Mouse (Mus musculus) hindbrain, embryonic 14.5 days (tissue): Measurements from ENCODE around the gene Sqor. TPM values are rescaled to one million over a fixed set of nuclear protein-coding genes. Genes with fewer than 3 reads are reported as not detected.

ENCODE experiments used
- ATAC-seq: fragments of 200-750 bp; cut with Nextera tagmentation; 2 replicates; pipeline ENCODE4 v1.8.0; 2017; ENCODE audit warnings: moderate number of reproducible peaks, mild to moderate bottlenecking, moderate TSS enrichment, moderate library complexity; ENCODE audit not compliant: low FRiP score
- DNase-seq: peaks from one replicate; pipeline ENCODE4 v3.0.0-alpha.2; 2015; ENCODE audit warnings: low spot score
- H3K27ac ChIP-seq: fragments of 300-500 bp; sonication (generic); 2 replicates; pipeline ENCODE4 v1.5.1; 2014; ENCODE audit warnings: mild to moderate bottlenecking, moderate library complexity
- H3K27me3 ChIP-seq: fragments of 300-500 bp; sonication (generic); 2 replicates; pipeline ENCODE4 v1.6.1; 2014; ENCODE audit warnings: mild to moderate bottlenecking, low read length, mixed read lengths; ENCODE audit not compliant: control insufficient read depth, insufficient read depth
- H3K36me3 ChIP-seq: fragments of 300-500 bp; sonication (generic); replicated peaks from 2 replicates; pipeline ENCODE4 v1.6.1; 2014; ENCODE audit not compliant: control insufficient read depth, insufficient read depth
- H3K4me1 ChIP-seq: fragments of 300-500 bp; sonication (generic); replicated peaks from 2 replicates; pipeline ENCODE4 v1.6.1; 2014; ENCODE audit warnings: antibody characterized with exemption, low read length, mixed read lengths; ENCODE audit not compliant: control insufficient read depth, insufficient read depth
- H3K4me2 ChIP-seq: fragments of 300-500 bp; sonication (generic); replicated peaks from 2 replicates; pipeline ENCODE4 v1.6.1; 2014; ENCODE audit warnings: mild to moderate bottlenecking, moderate library complexity
- H3K4me3 ChIP-seq: fragments of 300-500 bp; sonication (generic); replicated peaks from 2 replicates; pipeline ENCODE4 v1.5.1; 2014; ENCODE audit warnings: mild to moderate bottlenecking, low read length
- H3K9ac ChIP-seq: fragments of 300-500 bp; sonication (generic); 2 replicates; pipeline ENCODE4 v1.6.1; 2014
- H3K9me3 ChIP-seq: fragments of 300-500 bp; sonication (generic); 2 replicates; pipeline ENCODE4 v1.6.1; 2016; ENCODE audit warnings: low read length; ENCODE audit not compliant: control insufficient read depth
- WGBS: fragments of 180-500 bp; shearing (Covaris S2); extraction: QIAGEN DNeasy Blood & Tissue Kit; methylation state at CpG from one replicate; pipeline ENCODE4 v1.1.7; 2014; 5-methylcytosine and 5-hydroxymethylcytosine counted together
- polyA plus RNA-seq: library from polyadenylated mRNA; unstranded; fragments of >200 nt; fragmentation: Nextera tagmentation; extraction: Ambion mirVana; gene quantifications from 2 replicates; pipeline ENCODE4 v1.2.1, GENCODE M21; 2014

Sqor gene
- polyA plus RNA-seq, 1 experiment from 2014 or later = 2.8 TPM

DNA sequence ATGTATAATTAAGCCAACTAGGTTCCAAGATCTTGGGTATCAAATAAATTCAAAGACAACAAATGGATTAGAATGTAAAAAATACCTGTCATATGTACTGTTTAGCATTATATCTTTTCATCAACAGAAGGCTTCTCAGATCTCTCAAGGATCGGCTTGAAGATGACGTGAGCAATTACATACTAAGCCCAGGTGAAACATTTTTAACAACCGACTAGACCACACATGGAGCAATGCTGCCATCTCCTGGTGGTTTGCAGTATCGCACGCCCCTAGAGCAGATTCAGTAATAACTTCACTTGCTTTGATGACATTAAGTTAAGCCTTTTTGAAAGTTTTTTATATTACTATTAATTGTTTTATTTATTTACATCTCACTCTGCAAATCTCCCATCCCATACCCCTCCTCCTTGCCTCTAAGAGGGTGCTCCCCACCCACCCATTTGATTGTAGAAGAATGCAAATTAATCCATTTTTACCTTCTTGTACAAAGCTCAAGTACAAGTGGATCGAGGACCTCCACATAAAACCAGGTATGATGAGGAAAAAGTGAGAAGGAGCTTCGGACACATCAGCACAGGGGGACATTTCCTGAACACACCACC lies 11.2 kb upstream of the Sqor start:
- ATAC-seq (peak; percentile 57; the same call in 1 of the 2 replicates), DNase-seq (peak; percentile 92)
- 18% methylated on average over 7 of the region's 7 CpGs for WGBS
- Histone ChIP-seq H3K4me3 (no peak overlapping the region; the same call in 1 of the 2 replicates), H3K27me3 (no peaks in the 10 kb centered on the region), H3K9me3 (no peaks in the 10 kb centered on the region), H3K27ac (no peak overlapping the region), H3K4me1 (no peaks in the 10 kb centered on the region), H3K9ac (no peak overlapping the region), H3K36me3 (peaks cover 4% of the 10 kb centered on the region; the same call in 1 of the 2 replicates), H3K4me2 (peak overlapping the region; percentile 37)

DNA sequence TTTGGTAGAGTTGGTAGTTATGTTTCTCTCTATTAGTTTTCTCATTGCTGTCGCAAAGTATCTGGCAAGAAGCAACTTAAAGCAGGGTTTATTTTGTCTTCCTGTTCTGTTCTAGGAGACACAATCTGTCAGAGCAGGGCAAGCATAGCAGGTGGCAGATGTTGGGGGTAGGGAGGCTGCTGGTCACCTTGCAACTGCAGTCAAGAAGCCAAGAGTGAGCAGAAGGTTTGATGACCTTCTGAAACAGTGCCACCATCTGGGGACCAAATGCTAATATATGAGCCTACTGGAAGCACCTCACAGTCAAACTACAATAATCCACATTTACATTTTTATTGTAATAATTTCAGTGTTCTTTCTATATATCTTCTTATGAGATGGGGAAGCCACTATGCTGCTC lies 5.2 kb upstream of the Sqor start:
- H3K36me3 ChIP-seq = no peaks in the 10 kb centered on the region
- WGBS = 98% methylated on average over 1 of the region's 1 CpGs
- H3K27ac ChIP-seq = no peak overlapping the region
- DNase-seq = no peak
- peaks cover under 1% of the 10 kb centered on the region; the same call in 1 of the 2 replicates for H3K4me1 ChIP-seq
- H3K27me3 ChIP-seq = peaks cover 9% of the 10 kb centered on the region
- ATAC-seq = no peak
- H3K4me2 ChIP-seq = no peak overlapping the region
- no peak overlapping the region for H3K4me3 ChIP-seq
- no peaks in the 10 kb centered on the region for H3K9me3 ChIP-seq
- no peak overlapping the region for H3K9ac ChIP-seq

DNA sequence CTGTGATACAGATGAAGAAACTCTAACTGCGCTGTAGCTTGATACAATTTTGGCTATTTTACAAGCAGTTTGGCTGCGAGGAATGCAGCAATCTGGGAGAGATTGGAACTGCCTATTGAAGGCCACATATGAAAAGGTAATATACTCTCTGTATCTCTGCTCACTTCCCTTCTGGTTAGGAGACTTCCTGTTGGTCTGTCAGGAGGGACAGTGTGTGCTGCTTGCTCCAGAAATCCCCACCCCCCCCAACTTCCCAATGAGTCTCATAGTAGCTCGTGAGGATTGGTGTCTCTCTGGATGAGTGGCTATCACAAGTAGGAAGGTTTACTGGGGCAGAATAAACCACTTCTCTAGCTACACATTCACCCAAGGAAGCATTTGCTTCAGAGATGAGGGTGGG lies 2.0 kb upstream of the Sqor start:
- peaks cover 7% of the 10 kb centered on the region; the same call in 1 of the 2 replicates for H3K4me1 ChIP-seq
- no peak overlapping the region for H3K4me3 ChIP-seq
- DNase-seq (no peak), ATAC-seq (no peak)
- H3K27me3 ChIP-seq = peaks cover 27% of the 10 kb centered on the region
- 77% methylated on average over 3 of the region's 3 CpGs for WGBS
- H3K9me3 ChIP-seq = no peaks in the 10 kb centered on the region
- H3K36me3 ChIP-seq = no peaks in the 10 kb centered on the region
- H3K4me2 ChIP-seq = no peak overlapping the region
- no peak overlapping the region for H3K9ac ChIP-seq
- no peak overlapping the region for H3K27ac ChIP-seq

DNA sequence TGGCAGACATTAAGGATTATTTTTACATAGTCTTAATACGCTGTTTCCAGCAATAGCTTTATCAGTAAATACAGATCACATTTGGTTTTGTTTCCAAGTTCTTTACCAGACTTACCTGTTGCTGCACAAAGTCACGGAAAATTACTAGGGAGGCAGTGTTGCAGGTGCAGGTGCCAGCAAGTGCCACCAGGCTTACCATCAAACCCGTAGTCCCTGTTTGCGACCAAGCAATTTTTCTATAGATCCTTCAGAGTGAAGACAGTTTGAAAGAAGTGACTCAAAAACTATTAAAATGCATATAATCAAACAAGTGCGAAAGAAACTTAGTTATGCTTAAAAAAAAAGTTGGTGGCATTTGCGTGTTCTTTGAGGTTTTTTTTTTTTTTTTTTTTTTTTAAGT lies 511 bp upstream of the Sqor start:
- H3K4me3 ChIP-seq = no peak overlapping the region
- H3K9me3 ChIP-seq = no peaks in the 10 kb centered on the region
- H3K36me3 ChIP-seq = no peaks in the 10 kb centered on the region
- ATAC-seq (no peak), DNase-seq (no peak)
- H3K4me2 ChIP-seq = peak overlapping the region; percentile 77
- H3K4me1 ChIP-seq = peaks cover 7% of the 10 kb centered on the region; the same call in 1 of the 2 replicates
- H3K27me3 ChIP-seq = peaks cover 27% of the 10 kb centered on the region
- no peak overlapping the region for H3K27ac ChIP-seq
- H3K9ac ChIP-seq = no peak overlapping the region
- WGBS = 52% methylated on average over 6 of the region's 6 CpGs

DNA sequence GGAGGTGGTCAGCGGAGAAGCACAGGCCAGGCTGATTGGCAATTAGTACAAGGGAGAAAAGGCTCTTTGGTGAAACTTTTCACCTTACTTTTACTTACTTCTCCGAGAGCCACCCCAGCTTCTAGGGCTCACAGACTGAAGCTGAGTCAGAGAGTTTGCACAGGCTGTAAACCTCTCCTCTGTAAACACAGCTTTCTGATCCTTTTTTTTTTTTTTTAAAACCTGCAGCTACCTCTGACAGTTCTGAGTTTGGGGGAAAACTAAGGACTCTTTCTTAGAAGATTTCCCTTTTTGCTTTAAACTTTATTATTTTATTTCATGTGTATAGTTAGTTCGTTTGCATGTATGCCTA lies 733 bp downstream of the Sqor start:
- no peaks in the 10 kb centered on the region for H3K36me3 ChIP-seq
- H3K4me1 ChIP-seq = peaks cover 7% of the 10 kb centered on the region; the same call in 1 of the 2 replicates
- H3K27me3 ChIP-seq = peaks cover 27% of the 10 kb centered on the region
- no peaks in the 10 kb centered on the region for H3K9me3 ChIP-seq
- no peak overlapping the region for H3K9ac ChIP-seq
- H3K27ac ChIP-seq = no peak overlapping the region
- peak overlapping the region; percentile 77 for H3K4me2 ChIP-seq
- ATAC-seq = no peak
- H3K4me3 ChIP-seq = peak overlapping the region; percentile 34
- DNase-seq = no peak
- 35% methylated on average over 3 of the region's 3 CpGs for WGBS

DNA sequence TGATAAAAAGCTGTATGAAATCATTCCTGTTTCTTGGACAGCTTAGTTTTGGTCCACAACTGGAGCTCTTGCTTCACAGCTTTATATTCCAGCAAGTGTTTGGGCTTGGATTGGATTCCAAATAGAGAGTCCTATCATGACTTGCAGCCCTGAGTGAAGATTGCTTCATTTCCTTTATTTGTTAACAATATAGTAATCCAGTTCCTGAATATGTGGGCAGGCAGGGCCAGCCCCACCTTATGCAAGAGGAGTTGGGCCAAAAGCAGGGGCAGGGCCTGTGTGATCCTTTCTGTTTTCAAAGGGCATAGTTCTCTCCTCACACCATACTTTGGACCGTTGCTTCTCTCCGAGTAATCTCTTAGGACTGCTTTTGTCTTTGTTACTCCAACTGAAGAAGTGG lies 6.0 kb downstream of the Sqor start:
- H3K4me2 ChIP-seq = no peak overlapping the region
- no peaks in the 10 kb centered on the region for H3K4me1 ChIP-seq
- H3K36me3 ChIP-seq = no peaks in the 10 kb centered on the region
- no peaks in the 10 kb centered on the region for H3K9me3 ChIP-seq
- H3K9ac ChIP-seq = no peak overlapping the region
- no peak overlapping the region for H3K27ac ChIP-seq
- DNase-seq = no peak
- peaks cover 6% of the 10 kb centered on the region; the same call in 1 of the 2 replicates for H3K27me3 ChIP-seq
- 86% methylated on average over 2 of the region's 2 CpGs for WGBS
- no peak for ATAC-seq
- H3K4me3 ChIP-seq = no peak overlapping the region

DNA sequence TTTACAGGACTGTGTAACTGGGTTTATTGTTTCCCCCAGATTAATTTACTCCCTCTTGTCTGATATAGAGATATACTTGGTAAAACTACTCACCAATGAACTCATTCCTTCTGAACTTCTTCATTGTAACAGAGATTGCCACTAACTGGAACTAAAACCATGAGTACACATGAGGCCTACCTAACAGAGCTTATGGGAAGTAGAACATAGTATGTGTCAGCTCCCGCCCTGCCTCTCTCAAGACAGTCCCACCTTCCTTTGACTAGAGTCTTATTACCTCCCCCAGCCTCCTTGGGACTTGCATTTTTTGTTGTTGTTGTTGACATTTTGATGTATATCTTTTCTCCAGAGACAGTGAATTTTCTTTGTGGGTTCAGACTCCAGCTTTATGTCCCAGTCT lies 7.9 kb downstream of the Sqor start:
- Histone ChIP-seq H3K4me1 (no peaks in the 10 kb centered on the region), H3K36me3 (no peaks in the 10 kb centered on the region), H3K4me3 (no peak overlapping the region), H3K4me2 (no peak overlapping the region), H3K27ac (no peak overlapping the region), H3K9ac (no peak overlapping the region), H3K9me3 (no peaks in the 10 kb centered on the region), H3K27me3 (no peaks in the 10 kb centered on the region)
- 100% methylated on average over 1 of the region's 1 CpGs for WGBS
- ATAC-seq (no peak), DNase-seq (no peak)

DNA sequence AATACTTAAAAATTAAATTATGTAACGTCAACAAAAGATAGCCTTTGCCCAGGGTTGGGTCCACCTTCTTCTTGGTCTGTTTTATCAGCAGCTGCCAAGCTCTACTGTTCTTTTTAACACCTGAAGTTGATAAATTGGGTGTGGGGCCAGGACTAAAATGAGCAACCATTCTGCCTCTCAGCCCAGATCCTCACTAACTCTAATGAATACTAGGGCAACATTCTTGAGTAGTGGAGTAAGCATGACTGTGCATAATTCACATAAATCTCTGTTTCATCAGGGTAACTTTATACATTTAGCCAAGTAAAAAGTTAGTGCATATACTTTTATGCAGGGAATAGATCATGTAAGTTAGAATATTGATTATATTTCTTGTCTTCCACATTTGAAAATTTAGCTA lies 10.5 kb downstream of the Sqor start:
- no peaks in the 10 kb centered on the region for H3K9me3 ChIP-seq
- H3K27me3 ChIP-seq = no peaks in the 10 kb centered on the region
- no peaks in the 10 kb centered on the region for H3K4me1 ChIP-seq
- 88% methylated on average over 1 of the region's 1 CpGs for WGBS
- ATAC-seq (no peak), DNase-seq (no peak)
- H3K4me3 ChIP-seq = no peak overlapping the region
- H3K4me2 ChIP-seq = no peak overlapping the region
- H3K27ac ChIP-seq = no peak overlapping the region
- H3K36me3 ChIP-seq = no peaks in the 10 kb centered on the region
- H3K9ac ChIP-seq = no peak overlapping the region

DNA sequence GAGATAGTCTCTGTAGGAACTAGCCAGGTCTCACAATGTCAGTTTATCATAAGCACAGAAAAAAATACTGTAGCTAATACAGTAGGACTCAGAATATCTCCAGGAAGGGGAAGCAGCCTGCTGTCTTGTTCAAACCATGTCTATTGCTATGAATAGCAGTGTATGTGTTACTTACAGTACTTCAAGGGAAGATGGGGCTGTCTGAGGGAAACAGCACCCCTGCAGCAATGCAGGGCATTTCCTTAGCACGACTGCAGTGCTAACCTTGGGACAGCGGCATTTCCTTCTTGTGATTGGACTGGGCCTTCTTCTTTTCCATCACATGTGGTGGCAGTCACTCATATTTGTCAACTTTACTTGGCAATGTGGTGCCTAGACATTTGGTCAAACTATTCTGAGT lies 11.8 kb downstream of the Sqor start:
- H3K4me1 ChIP-seq = no peaks in the 10 kb centered on the region
- H3K4me2 ChIP-seq = no peak overlapping the region
- no peak overlapping the region for H3K9ac ChIP-seq
- DNase-seq (no peak), ATAC-seq (no peak)
- H3K36me3 ChIP-seq = no peaks in the 10 kb centered on the region
- H3K4me3 ChIP-seq = no peak overlapping the region
- H3K9me3 ChIP-seq = no peaks in the 10 kb centered on the region
- no peak overlapping the region for H3K27ac ChIP-seq
- 82% methylated on average over 2 of the region's 2 CpGs for WGBS
- H3K27me3 ChIP-seq = no peaks in the 10 kb centered on the region

DNA sequence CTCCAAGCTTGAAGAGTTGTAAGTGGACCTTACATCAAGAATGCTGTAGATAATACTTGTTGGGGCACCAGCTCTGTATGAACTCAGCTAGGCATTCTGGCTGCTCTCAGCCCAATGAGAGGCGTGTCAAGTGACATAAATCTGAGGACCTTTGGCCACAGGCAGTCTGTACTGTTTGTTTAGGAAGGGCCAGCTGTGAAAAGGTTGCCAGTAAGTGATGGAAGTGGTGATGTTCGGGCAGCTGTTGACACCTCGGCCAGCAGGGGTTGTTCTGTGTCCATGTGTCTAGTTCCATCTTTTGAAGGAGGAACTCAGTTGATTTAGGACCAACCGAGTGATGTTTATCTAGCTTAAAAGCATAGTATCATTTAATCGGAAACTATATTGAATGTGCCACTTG lies 14.9 kb downstream of the Sqor start:
- no peak for ATAC-seq

More for the DNA sequence above, 14.9 kb downstream of the Sqor start:
- H3K27ac ChIP-seq = no peak overlapping the region
- no peak overlapping the region for H3K4me3 ChIP-seq
- DNase-seq = no peak
- 74% methylated on average over 5 of the region's 5 CpGs for WGBS
- H3K27me3 ChIP-seq = no peaks in the 10 kb centered on the region
- H3K9me3 ChIP-seq = no peaks in the 10 kb centered on the region
- H3K9ac ChIP-seq = no peak overlapping the region
- no peaks in the 10 kb centered on the region for H3K36me3 ChIP-seq
- no peaks in the 10 kb centered on the region for H3K4me1 ChIP-seq
- no peak overlapping the region for H3K4me2 ChIP-seq
